Mouse (Mus musculus): ENCODE measurements at regions not wholly inside any gene's neighbourhood (a gene's known extent, or its start where the extent isn't known, plus 50 kb on each side); places are given as distances from the start of the nearest gene placed in this dataset.

GRCm38 (mm10) chr1:76148963-76149362, 602.9 kb downstream of the Slc4a3 start:
- WGBS (ENCODE audit: insufficient replicate concordance) = 84% methylated on average over 2 of the region's 2 CpGs
- Histone ChIP-seq H3K9ac (replicated peaks) (no peak overlapping the region), H3K27ac (ENCODE audit: low read depth) (no peak overlapping the region), H3K27me3 (ENCODE audit: insufficient read depth, low read length) (no peaks in the 10 kb centered on the region), H3K36me3 (replicated peaks; ENCODE audit: insufficient read depth, low read length) (no peaks in the 10 kb centered on the region), H3K4me2 (ENCODE audit: low read depth, low read length) (no peak overlapping the region), H3K4me1 (ENCODE audit: insufficient read depth) (no peaks in the 10 kb centered on the region), H3K4me3 (ENCODE audit: low read depth, low read length) (no peak overlapping the region), H3K9me3 (ENCODE audit: low read length) (no peaks in the 10 kb centered on the region)
- DNase-seq = no peak
- no peak for ATAC-seq
- TF ChIP-seq EP300 (IDR thresholded peaks at IDR 0.05; ENCODE audit: low read depth) = no peak

GRCm38 (mm10) chr1:76156291-76156690, 610.2 kb downstream of the Slc4a3 start:
- Histone ChIP-seq H3K4me1 (ENCODE audit: insufficient read depth) (no peaks in the 10 kb centered on the region), H3K4me3 (ENCODE audit: low read depth, low read length) (no peak overlapping the region), H3K27ac (ENCODE audit: low read depth) (no peak overlapping the region), H3K36me3 (replicated peaks; ENCODE audit: insufficient read depth, low read length) (no peaks in the 10 kb centered on the region), H3K9me3 (ENCODE audit: low read length) (no peaks in the 10 kb centered on the region), H3K9ac (replicated peaks) (no peak overlapping the region), H3K27me3 (ENCODE audit: insufficient read depth, low read length) (no peaks in the 10 kb centered on the region), H3K4me2 (ENCODE audit: low read depth, low read length) (no peak overlapping the region)
- DNase-seq (no peak), ATAC-seq (no peak)
- WGBS (ENCODE audit: insufficient replicate concordance) = 70% methylated on average over 8 of the region's 8 CpGs
- no peak for TF ChIP-seq CTCF (IDR thresholded peaks at IDR 0.05; ENCODE audit: low read depth)
- TF ChIP-seq EP300 (IDR thresholded peaks at IDR 0.05; ENCODE audit: low read depth) = no peak

- ATAC-seq = no peak
- H3K27ac ChIP-seq (ENCODE audit: low read depth) = no peak overlapping the region
- H3K27me3 ChIP-seq (ENCODE audit: insufficient read depth, low read length) = no peaks in the 10 kb centered on the region
- no peak for DNase-seq
- no peak overlapping the region for H3K4me3 ChIP-seq (ENCODE audit: low read depth, low read length)
- H3K4me2 ChIP-seq (ENCODE audit: low read depth, low read length) = no peak overlapping the region
- no peaks in the 10 kb centered on the region for H3K4me1 ChIP-seq (ENCODE audit: insufficient read depth)
- TF ChIP-seq CTCF (IDR thresholded peaks at IDR 0.05; ENCODE audit: low read depth) (no peak), EP300 (IDR thresholded peaks at IDR 0.05; ENCODE audit: low read depth) (no peak)
- no peaks in the 10 kb centered on the region for H3K36me3 ChIP-seq (replicated peaks; ENCODE audit: insufficient read depth, low read length)
- WGBS (ENCODE audit: insufficient replicate concordance) = 66% methylated on average over 2 of the region's 2 CpGs
- no peak overlapping the region for H3K9ac ChIP-seq (replicated peaks)
- H3K9me3 ChIP-seq (ENCODE audit: low read length) = no peaks in the 10 kb centered on the region
Observed at GRCm38 (mm10) chr1:76167486-76167885, 621.4 kb downstream of the Slc4a3 start.

- ATAC-seq = no peak
- WGBS (ENCODE audit: insufficient replicate concordance) = 69% methylated on average over 3 of the region's 3 CpGs
- TF ChIP-seq EP300 (IDR thresholded peaks at IDR 0.05; ENCODE audit: low read depth) (no peak), CTCF (IDR thresholded peaks at IDR 0.05; ENCODE audit: low read depth) (no peak)
Observed at GRCm38 (mm10) chr1:76181181-76181580, 635.1 kb downstream of the Slc4a3 start.

GRCm38 (mm10) chr1:76194844-76195243, 648.8 kb downstream of the Slc4a3 start:
- Histone ChIP-seq H3K4me3 (ENCODE audit: low read depth, low read length) (no peak overlapping the region), H3K27ac (ENCODE audit: low read depth) (no peak overlapping the region), H3K36me3 (replicated peaks; ENCODE audit: insufficient read depth, low read length) (no peaks in the 10 kb centered on the region), H3K9me3 (ENCODE audit: low read length) (no peaks in the 10 kb centered on the region), H3K4me2 (ENCODE audit: low read depth, low read length) (no peak overlapping the region), H3K27me3 (ENCODE audit: insufficient read depth, low read length) (no peaks in the 10 kb centered on the region), H3K4me1 (ENCODE audit: insufficient read depth) (no peaks in the 10 kb centered on the region), H3K9ac (replicated peaks) (no peak overlapping the region)
- no peak for TF ChIP-seq EP300 (IDR thresholded peaks at IDR 0.05; ENCODE audit: low read depth)
- TF ChIP-seq CTCF (IDR thresholded peaks at IDR 0.05; ENCODE audit: low read depth) = no peak
- ATAC-seq (no peak), DNase-seq (no peak)
- 81% methylated on average over 4 of the region's 4 CpGs for WGBS (ENCODE audit: insufficient replicate concordance)

More at GRCm38 (mm10) chr1:76181181-76181580, 635.1 kb downstream of the Slc4a3 start:
- Histone ChIP-seq H3K9ac (replicated peaks) (no peak overlapping the region), H3K4me3 (ENCODE audit: low read depth, low read length) (no peak overlapping the region), H3K27ac (ENCODE audit: low read depth) (no peak overlapping the region), H3K9me3 (ENCODE audit: low read length) (no peaks in the 10 kb centered on the region), H3K27me3 (ENCODE audit: insufficient read depth, low read length) (no peaks in the 10 kb centered on the region), H3K4me1 (ENCODE audit: insufficient read depth) (no peaks in the 10 kb centered on the region), H3K36me3 (replicated peaks; ENCODE audit: insufficient read depth, low read length) (no peaks in the 10 kb centered on the region), H3K4me2 (ENCODE audit: low read depth, low read length) (no peak overlapping the region)
- no peak for DNase-seq

- DNase-seq (no peak), ATAC-seq (no peak)
- no peaks in the 10 kb centered on the region for H3K36me3 ChIP-seq (replicated peaks; ENCODE audit: insufficient read depth, low read length)
- H3K27ac ChIP-seq (ENCODE audit: low read depth) = no peak overlapping the region
- H3K9me3 ChIP-seq (ENCODE audit: low read length) = no peaks in the 10 kb centered on the region
- TF ChIP-seq EP300 (IDR thresholded peaks at IDR 0.05; ENCODE audit: low read depth) = no peak
- TF ChIP-seq CTCF (IDR thresholded peaks at IDR 0.05; ENCODE audit: low read depth) = no peak
- H3K4me1 ChIP-seq (ENCODE audit: insufficient read depth) = no peaks in the 10 kb centered on the region
- no peaks in the 10 kb centered on the region for H3K27me3 ChIP-seq (ENCODE audit: insufficient read depth, low read length)
- H3K4me2 ChIP-seq (ENCODE audit: low read depth, low read length) = no peak overlapping the region
- H3K9ac ChIP-seq (replicated peaks) = no peak overlapping the region
- WGBS (ENCODE audit: insufficient replicate concordance) = 69% methylated on average over 3 of the region's 3 CpGs
- H3K4me3 ChIP-seq (ENCODE audit: low read depth, low read length) = no peak overlapping the region
Observed at GRCm38 (mm10) chr1:76197651-76198050, 651.6 kb downstream of the Slc4a3 start.

- ATAC-seq (no peak), DNase-seq (no peak)
- Histone ChIP-seq H3K4me1 (ENCODE audit: insufficient read depth) (no peaks in the 10 kb centered on the region), H3K4me2 (ENCODE audit: low read depth, low read length) (no peak overlapping the region), H3K36me3 (replicated peaks; ENCODE audit: insufficient read depth, low read length) (no peaks in the 10 kb centered on the region), H3K27ac (ENCODE audit: low read depth) (no peak overlapping the region), H3K27me3 (ENCODE audit: insufficient read depth, low read length) (no peaks in the 10 kb centered on the region), H3K9me3 (ENCODE audit: low read length) (no peaks in the 10 kb centered on the region), H3K9ac (replicated peaks) (no peak overlapping the region), H3K4me3 (ENCODE audit: low read depth, low read length) (no peak overlapping the region)
- 64% methylated on average over 3 of the region's 3 CpGs for WGBS (ENCODE audit: insufficient replicate concordance)
- TF ChIP-seq EP300 (IDR thresholded peaks at IDR 0.05; ENCODE audit: low read depth) (no peak), CTCF (IDR thresholded peaks at IDR 0.05; ENCODE audit: low read depth) (no peak)
Observed at GRCm38 (mm10) chr1:76200906-76201305, 654.8 kb downstream of the Slc4a3 start.

All from liver, postnatal 0 days (tissue).